Mouse (Mus musculus): ENCODE results near the gene Rgs3. TPM values are rescaled to one million over a fixed set of nuclear protein-coding genes. Genes with fewer than 3 reads are reported as not detected.

The Rgs3 gene
- polyA plus RNA-seq, 1 experiment from 2014 or later, result 37.0 TPM

GRCm38 (mm10) chr4:62703151-62703550 lies 143.5 kb downstream of the Rgs3 start:
- ATAC-seq (ENCODE audit: insufficient read depth), result no peak
- no peak overlapping the region for H3K4me3 ChIP-seq (ENCODE audit: low read depth, low read length)
- H3K9ac ChIP-seq, result no peak overlapping the region
- DNase-seq, result no peak
- no peak overlapping the region for H3K4me2 ChIP-seq
- no peak for TF ChIP-seq CTCF (IDR thresholded peaks at IDR 0.05; ENCODE audit: low read depth)
- no peaks in the 10 kb centered on the region for H3K9me3 ChIP-seq (ENCODE audit: low read depth, low read length)
- 71% methylated on average over 9 of the region's 9 CpGs for WGBS
- no peaks in the 10 kb centered on the region for H3K27me3 ChIP-seq (ENCODE audit: insufficient read depth, low read length)
- peaks cover 6% of the 10 kb centered on the region for H3K4me1 ChIP-seq (ENCODE audit: insufficient read depth)
- peaks cover 46% of the 10 kb centered on the region for H3K36me3 ChIP-seq (ENCODE audit: insufficient read depth)
- H3K27ac ChIP-seq (ENCODE audit: low read depth), result no peak overlapping the region

DNA sequence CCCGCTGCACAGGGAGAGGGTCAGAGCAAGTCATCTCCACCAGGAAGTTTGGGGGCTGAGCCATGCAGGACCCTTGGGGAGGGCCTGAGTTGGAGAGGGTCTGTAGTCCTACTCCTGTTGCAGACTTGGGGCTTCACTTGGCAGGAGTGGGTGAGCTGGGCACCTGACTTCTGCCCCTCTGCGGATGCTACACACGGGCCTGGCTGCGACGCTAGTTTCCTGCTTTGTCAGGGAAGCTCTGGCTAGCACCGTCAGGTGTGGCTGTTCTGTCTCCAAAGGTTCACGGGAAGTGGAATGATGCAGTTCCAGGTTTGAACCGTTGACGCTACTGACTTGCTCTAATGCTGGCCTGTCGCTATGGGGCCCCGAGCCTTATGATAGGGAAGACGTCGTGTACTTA lies 144.6 kb downstream of the Rgs3 start:
- no peak overlapping the region for H3K9ac ChIP-seq
- no peaks in the 10 kb centered on the region for H3K27me3 ChIP-seq (ENCODE audit: insufficient read depth, low read length)
- DNase-seq (no peak), ATAC-seq (ENCODE audit: insufficient read depth) (no peak)
- TF ChIP-seq CTCF (IDR thresholded peaks at IDR 0.05; ENCODE audit: low read depth), result no peak
- H3K27ac ChIP-seq (ENCODE audit: low read depth), result no peak overlapping the region
- H3K9me3 ChIP-seq (ENCODE audit: low read depth, low read length), result no peaks in the 10 kb centered on the region
- 85% methylated on average over 13 of the region's 13 CpGs for WGBS
- peaks cover 43% of the 10 kb centered on the region for H3K36me3 ChIP-seq (ENCODE audit: insufficient read depth)
- H3K4me3 ChIP-seq (ENCODE audit: low read depth, low read length), result no peak overlapping the region
- H3K4me1 ChIP-seq (ENCODE audit: insufficient read depth), result peaks cover 2% of the 10 kb centered on the region; the same call in 1 of the 2 replicates
- no peak overlapping the region for H3K4me2 ChIP-seq

DNA sequence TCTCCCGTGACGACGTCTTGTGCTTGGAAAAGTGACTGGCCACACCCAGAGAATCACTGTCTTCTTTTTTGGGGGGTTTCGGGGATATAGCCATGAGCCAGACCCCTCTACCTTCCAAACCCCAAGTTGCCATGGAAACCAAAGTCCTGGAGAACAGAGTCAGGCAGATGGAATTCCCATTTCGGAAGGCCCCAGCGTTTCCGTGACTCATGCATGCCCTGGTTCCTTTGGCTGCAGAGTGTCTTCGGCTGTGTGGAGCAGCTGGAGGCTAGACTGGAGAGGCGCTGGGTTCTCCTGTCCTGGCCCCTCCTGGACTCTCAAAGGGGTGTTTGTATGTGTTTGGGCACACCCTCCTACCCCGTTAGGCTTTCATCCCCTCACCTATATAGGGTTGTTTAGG lies 145.4 kb downstream of the Rgs3 start:
- Histone ChIP-seq H3K27ac (ENCODE audit: low read depth) (no peak overlapping the region), H3K4me1 (ENCODE audit: insufficient read depth) (peaks cover 2% of the 10 kb centered on the region; the same call in 1 of the 2 replicates), H3K9me3 (ENCODE audit: low read depth, low read length) (no peaks in the 10 kb centered on the region), H3K4me3 (ENCODE audit: low read depth, low read length) (no peak overlapping the region), H3K9ac (no peak overlapping the region), H3K4me2 (no peak overlapping the region), H3K27me3 (ENCODE audit: insufficient read depth, low read length) (no peaks in the 10 kb centered on the region), H3K36me3 (ENCODE audit: insufficient read depth) (peaks cover 40% of the 10 kb centered on the region)
- ATAC-seq (ENCODE audit: insufficient read depth) (no peak), DNase-seq (peak; percentile 28)
- whole genome bisulfite sequencing, result 57% methylated on average over 10 of the region's 10 CpGs
- no peak for TF ChIP-seq CTCF (IDR thresholded peaks at IDR 0.05; ENCODE audit: low read depth)

DNA sequence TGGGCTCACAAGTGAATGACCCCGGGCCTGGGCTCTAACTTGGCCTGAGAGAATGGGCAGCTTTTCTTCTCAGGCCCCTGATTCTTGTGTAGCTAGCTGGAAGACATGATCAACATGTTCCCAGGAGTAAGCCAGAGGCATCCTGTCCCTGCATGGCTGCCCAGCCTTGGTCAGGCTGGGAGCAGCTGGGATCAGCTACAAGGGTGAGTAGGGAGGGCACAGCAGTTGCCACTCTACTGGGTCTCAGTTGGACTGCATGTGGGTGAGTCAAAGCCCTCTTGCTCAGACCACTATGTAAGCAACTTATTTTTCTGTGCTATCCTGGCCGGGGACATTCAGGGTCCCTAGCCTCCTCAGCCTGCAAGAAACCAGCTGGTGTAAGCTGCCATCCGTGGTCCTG lies 146.1 kb downstream of the Rgs3 start:
- Histone ChIP-seq H3K27ac (ENCODE audit: low read depth) (no peak overlapping the region), H3K36me3 (ENCODE audit: insufficient read depth) (peaks cover 32% of the 10 kb centered on the region), H3K27me3 (ENCODE audit: insufficient read depth, low read length) (no peaks in the 10 kb centered on the region), H3K4me3 (ENCODE audit: low read depth, low read length) (no peak overlapping the region), H3K4me2 (no peak overlapping the region), H3K9me3 (ENCODE audit: low read depth, low read length) (no peaks in the 10 kb centered on the region), H3K9ac (no peak overlapping the region), H3K4me1 (ENCODE audit: insufficient read depth) (peaks cover 2% of the 10 kb centered on the region; the same call in 1 of the 2 replicates)
- ATAC-seq (ENCODE audit: insufficient read depth) (no peak), DNase-seq (no peak)
- no peak for TF ChIP-seq CTCF (IDR thresholded peaks at IDR 0.05; ENCODE audit: low read depth)
- 33% methylated on average over 3 of the region's 3 CpGs for whole genome bisulfite sequencing

GRCm38 (mm10) chr4:62708084-62708483 lies 148.4 kb downstream of the Rgs3 start:
- no peak for TF ChIP-seq CTCF (IDR thresholded peaks at IDR 0.05; ENCODE audit: low read depth)
- Histone ChIP-seq H3K9ac (no peak overlapping the region), H3K9me3 (ENCODE audit: low read depth, low read length) (no peaks in the 10 kb centered on the region), H3K4me1 (ENCODE audit: insufficient read depth) (no peaks in the 10 kb centered on the region), H3K4me2 (no peak overlapping the region), H3K4me3 (ENCODE audit: low read depth, low read length) (no peak overlapping the region), H3K27ac (ENCODE audit: low read depth) (no peak overlapping the region), H3K36me3 (ENCODE audit: insufficient read depth) (peaks cover 17% of the 10 kb centered on the region), H3K27me3 (ENCODE audit: insufficient read depth, low read length) (no peaks in the 10 kb centered on the region)
- ATAC-seq (ENCODE audit: insufficient read depth), result no peak
- DNase-seq, result no peak
- 74% methylated on average over 7 of the region's 7 CpGs for WGBS

DNA sequence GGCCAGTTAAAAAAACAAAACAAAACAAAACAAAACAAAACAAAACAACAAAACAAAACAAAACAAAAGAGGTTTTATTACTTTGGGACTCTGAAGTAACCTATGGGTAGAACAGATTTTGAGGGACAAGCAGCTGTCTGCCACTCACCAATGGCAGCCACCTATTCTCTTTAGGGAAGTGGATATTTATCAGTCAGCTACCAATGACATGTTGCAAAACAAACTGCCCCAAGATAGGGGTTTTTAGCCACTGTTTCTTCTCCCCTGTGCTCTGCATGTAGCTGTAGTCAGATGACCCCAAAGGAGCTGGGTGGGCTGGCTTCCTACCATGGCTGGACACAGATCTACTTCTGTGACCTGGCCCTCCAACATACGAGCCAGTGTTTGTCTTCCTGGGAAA lies 149.3 kb downstream of the Rgs3 start:
- Histone ChIP-seq H3K4me2 (no peak overlapping the region), H3K9ac (no peak overlapping the region), H3K4me1 (ENCODE audit: insufficient read depth) (no peaks in the 10 kb centered on the region), H3K27me3 (ENCODE audit: insufficient read depth, low read length) (no peaks in the 10 kb centered on the region), H3K27ac (ENCODE audit: low read depth) (no peak overlapping the region), H3K4me3 (ENCODE audit: low read depth, low read length) (no peak overlapping the region), H3K9me3 (ENCODE audit: low read depth, low read length) (no peaks in the 10 kb centered on the region), H3K36me3 (ENCODE audit: insufficient read depth) (peaks cover 8% of the 10 kb centered on the region; the same call in 1 of the 2 replicates)
- TF ChIP-seq CTCF (IDR thresholded peaks at IDR 0.05; ENCODE audit: low read depth), result no peak
- 55% methylated on average over 1 of the region's 1 CpGs for whole genome bisulfite sequencing
- DNase-seq (no peak), ATAC-seq (ENCODE audit: insufficient read depth) (no peak)

GRCm38 (mm10) chr4:62709448-62709847 lies 149.8 kb downstream of the Rgs3 start:
- Histone ChIP-seq H3K9me3 (ENCODE audit: low read depth, low read length) (no peaks in the 10 kb centered on the region), H3K27me3 (ENCODE audit: insufficient read depth, low read length) (no peaks in the 10 kb centered on the region), H3K36me3 (ENCODE audit: insufficient read depth) (peaks cover 4% of the 10 kb centered on the region; the same call in 1 of the 2 replicates), H3K9ac (no peak overlapping the region), H3K4me1 (ENCODE audit: insufficient read depth) (no peaks in the 10 kb centered on the region), H3K4me3 (ENCODE audit: low read depth, low read length) (no peak overlapping the region), H3K27ac (ENCODE audit: low read depth) (no peak overlapping the region), H3K4me2 (no peak overlapping the region)
- DNase-seq (no peak), ATAC-seq (ENCODE audit: insufficient read depth) (no peak)
- no peak for TF ChIP-seq CTCF (IDR thresholded peaks at IDR 0.05; ENCODE audit: low read depth)
- 76% methylated on average over 5 of the region's 5 CpGs for WGBS

DNA sequence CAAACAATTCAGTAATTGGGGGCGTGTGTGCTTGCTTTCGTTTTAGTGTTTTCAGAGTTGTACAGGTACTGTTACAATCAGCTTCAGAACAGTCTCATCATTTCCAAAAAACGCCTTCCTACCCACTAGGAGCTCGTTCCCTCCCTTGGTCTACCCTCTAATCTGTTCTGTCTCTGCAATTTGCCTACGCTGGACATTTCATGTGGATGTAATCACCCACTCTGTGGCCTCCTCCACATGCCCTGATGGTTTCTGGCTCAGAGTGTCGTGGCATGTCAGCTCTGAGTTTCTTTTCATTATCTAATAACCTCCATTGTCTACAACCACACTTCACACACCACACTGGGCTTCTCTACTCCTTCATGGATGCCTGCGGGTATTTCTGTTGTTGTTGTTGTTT lies 151.5 kb downstream of the Rgs3 start:
- WGBS, result 72% methylated on average over 7 of the region's 7 CpGs
- H3K9ac ChIP-seq, result no peak overlapping the region
- ATAC-seq (ENCODE audit: insufficient read depth), result no peak
- no peaks in the 10 kb centered on the region for H3K4me1 ChIP-seq (ENCODE audit: insufficient read depth)
- H3K27ac ChIP-seq (ENCODE audit: low read depth), result no peak overlapping the region
- H3K4me3 ChIP-seq (ENCODE audit: low read depth, low read length), result no peak overlapping the region
- H3K4me2 ChIP-seq, result no peak overlapping the region
- TF ChIP-seq CTCF (IDR thresholded peaks at IDR 0.05; ENCODE audit: low read depth), result no peak
- H3K36me3 ChIP-seq (ENCODE audit: insufficient read depth), result no peaks in the 10 kb centered on the region
- DNase-seq, result no peak
- no peaks in the 10 kb centered on the region for H3K27me3 ChIP-seq (ENCODE audit: insufficient read depth, low read length)
- no peaks in the 10 kb centered on the region for H3K9me3 ChIP-seq (ENCODE audit: low read depth, low read length)

Data from lung, embryonic 14.5 days (tissue).